ENCODE assay signal across 31 mouse cellular contexts in the genomic region with DNA sequence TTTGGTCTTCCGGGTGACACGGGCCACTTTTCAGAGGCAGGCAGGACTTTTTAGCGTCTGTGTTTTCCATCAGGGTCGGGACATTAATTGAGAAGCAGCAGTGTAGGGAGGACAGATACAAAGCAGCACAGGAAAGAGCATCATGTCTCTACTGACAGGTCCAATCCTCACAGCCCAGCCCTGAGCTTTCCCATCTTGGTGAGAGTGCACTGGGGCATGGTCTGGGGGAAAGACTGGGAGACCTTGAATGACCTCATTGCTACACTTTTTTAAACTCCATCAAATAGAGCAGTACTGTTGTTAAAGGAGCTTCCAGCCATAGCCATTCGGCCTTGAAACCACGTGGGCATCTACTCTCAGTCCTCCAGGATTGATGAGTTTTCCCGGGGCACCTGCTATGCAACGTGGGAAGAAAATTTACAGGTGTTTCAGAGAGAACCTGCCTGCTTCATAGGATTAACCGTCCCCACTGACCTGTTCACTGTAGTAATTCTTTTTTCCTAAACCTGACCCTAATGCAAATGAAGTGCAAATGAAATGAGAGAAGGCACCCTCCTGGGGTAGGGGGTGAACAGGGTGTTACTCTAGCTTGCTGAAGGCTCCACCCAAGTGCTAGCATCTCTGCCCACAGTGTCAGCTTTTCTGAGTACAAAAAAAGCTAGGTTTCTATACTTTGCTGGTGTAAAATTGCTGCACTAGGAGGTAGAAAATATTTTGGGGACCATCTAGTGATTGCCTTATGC. TPM values are rescaled to one million over a fixed set of nuclear protein-coding genes. Genes with fewer than 3 reads are reported as not detected.
"Had no signal": no experiment of that assay in that cellular context is flagged by ENCODE, and none has a peak within 500 bp of the region (broad histone marks: within the 10 kb centered on the region; RNA-seq: fewer than 3 reads in every experiment).

No protein-coding gene starts in this region.

- ATAC-seq: forebrain, postnatal 0 days; hindbrain, postnatal 0 days; intestine, embryonic 16.5 days; liver, embryonic 12.5 days had no signal

- H3K4me2 ChIP-seq: heart, embryonic 11.5 days; heart, embryonic 13.5 days; heart, embryonic 15.5 days; hindbrain, embryonic 13.5 days; hindbrain, embryonic 15.5 days; limb, embryonic 13.5 days; limb, embryonic 15.5 days; liver, embryonic 12.5 days had no signal

- H3K4me1 ChIP-seq: heart, embryonic 13.5 days; heart, embryonic 15.5 days; hindbrain, embryonic 13.5 days; hindbrain, embryonic 15.5 days; limb, embryonic 13.5 days; limb, embryonic 15.5 days; liver, embryonic 12.5 days had no signal

- H3K9ac ChIP-seq: forebrain, postnatal 0 days; heart, embryonic 13.5 days; heart, embryonic 15.5 days; hindbrain, embryonic 13.5 days; hindbrain, embryonic 15.5 days; limb, embryonic 13.5 days; limb, embryonic 15.5 days; liver, embryonic 12.5 days; liver, embryonic 14.5 days had no signal

- H3K4me3 ChIP-seq: heart, adult 2 months; heart, embryonic 13.5 days; heart, embryonic 15.5 days; hindbrain, embryonic 13.5 days; hindbrain, embryonic 15.5 days; limb, embryonic 13.5 days; limb, embryonic 15.5 days; liver, embryonic 12.5 days had no signal

- H3K36me3 ChIP-seq: heart, embryonic 13.5 days; heart, embryonic 15.5 days; hindbrain, embryonic 13.5 days; hindbrain, embryonic 15.5 days; limb, embryonic 13.5 days; limb, embryonic 15.5 days; liver, embryonic 12.5 days had no signal

- H3K27ac ChIP-seq: heart, adult 2 months; heart, embryonic 13.5 days; heart, embryonic 15.5 days; hindbrain, embryonic 13.5 days; hindbrain, embryonic 15.5 days; hindbrain, postnatal 0 days; limb, embryonic 13.5 days; limb, embryonic 15.5 days; liver, embryonic 12.5 days; liver, embryonic 14.5 days had no signal

- DNase-seq: forebrain, postnatal 0 days; gastrocnemius, postnatal 14 days; gastrocnemius, postnatal 36 days; heart, adult 11 months; heart, adult 2 months; heart, postnatal 14 days; heart, postnatal 36 days; kidney, adult 18-20 months; kidney, adult 9 months; layer of hippocampus, adult 9-11 months; layer of hippocampus, postnatal 36 days; left cerebral cortex, postnatal 4 days had no signal

- H3K27me3 ChIP-seq: heart, embryonic 15.5 days; limb, embryonic 13.5 days; liver, embryonic 12.5 days had no signal

- H3K9me3 ChIP-seq: heart, embryonic 13.5 days; heart, embryonic 15.5 days; hindbrain, embryonic 13.5 days; hindbrain, embryonic 15.5 days; limb, embryonic 13.5 days; limb, embryonic 15.5 days; liver, embryonic 12.5 days had no signal

RNA-seq across cellular contexts. Expression of a gene that starts 48.4 kb away (rescaled TPM):
- polyA plus RNA-seq: gonadal fat pad, adult 2 months; heart, adult 2 months; heart, embryonic 11.5 days; heart, embryonic 13.5 days; heart, embryonic 15.5 days; heart, postnatal 0 days; hindbrain, embryonic 11.5 days; hindbrain, embryonic 13.5 days; hindbrain, embryonic 15.5 days; hindbrain, postnatal 0 days; intestine, embryonic 14.5 days; intestine, embryonic 16.5 days; large intestine, adult 2 months; limb, embryonic 11.5 days; limb, embryonic 13.5 days; limb, embryonic 15.5 days; liver, adult 2 months; liver, embryonic 12.5 days; liver, embryonic 14.5 days; liver, embryonic 16.5 days had no signal
